Mouse (Mus musculus): ENCODE measurements around the gene Hsd17b11.
A peak's percentile ranks its signal among the peaks of the same experiment; 100 is the strongest.
"Not testable (repeated sequence)": the region's sequence is repeated elsewhere in the genome, so short reads cannot be mapped to it uniquely, and the experiment has no call there.

The Hsd17b11 gene

GRCm38 (mm10) chr5:103980705-103981560 lies 40.8 kb downstream of the Hsd17b11 start:
- no peak for DNase-seq

DNA sequence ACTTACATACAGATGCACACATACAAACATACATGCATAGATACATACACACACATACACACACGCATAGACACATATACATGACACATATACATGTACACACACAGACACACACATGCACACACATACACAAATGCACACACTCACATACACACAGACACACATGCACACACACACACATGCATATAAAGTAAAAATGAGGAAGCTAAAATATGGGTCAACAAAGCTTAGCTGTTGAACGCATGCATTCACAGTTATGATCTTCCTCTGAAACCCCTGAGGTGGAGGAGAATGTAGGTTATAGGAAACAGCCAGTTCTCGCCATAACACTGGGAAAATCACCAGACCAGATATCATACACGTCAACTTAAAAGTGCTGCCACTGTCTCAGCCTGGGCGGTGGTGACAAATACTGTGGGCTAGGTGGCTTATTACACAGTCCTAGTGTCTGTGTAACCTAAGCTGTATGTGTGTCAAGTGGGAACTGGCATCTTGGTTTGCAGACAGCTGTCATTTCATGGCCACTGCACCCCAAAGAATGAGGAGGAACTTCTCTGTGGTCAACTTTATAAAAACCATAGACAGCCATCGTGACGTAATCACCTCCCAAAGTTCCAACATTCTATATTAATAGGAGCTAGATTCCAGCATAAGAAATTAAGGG lies 43.7 kb downstream of the Hsd17b11 start:
- no peak for DNase-seq

- no peak for DNase-seq
Measured at GRCm38 (mm10) chr5:103977297-103977696, 44.4 kb downstream of the Hsd17b11 start, which contains the start of gene Hsd17b13. Hsd17b13 (minus strand) TSS chr5:103977410.

- DNase-seq = no peak
Measured at GRCm38 (mm10) chr5:103975736-103976135, 46.0 kb downstream of the Hsd17b11 start.

- DNase-seq = no peak
Measured at GRCm38 (mm10) chr5:103972801-103973200, 48.9 kb downstream of the Hsd17b11 start.

GRCm38 (mm10) chr5:103972379-103972778 lies 49.3 kb downstream of the Hsd17b11 start:
- no peak for DNase-seq

DNA sequence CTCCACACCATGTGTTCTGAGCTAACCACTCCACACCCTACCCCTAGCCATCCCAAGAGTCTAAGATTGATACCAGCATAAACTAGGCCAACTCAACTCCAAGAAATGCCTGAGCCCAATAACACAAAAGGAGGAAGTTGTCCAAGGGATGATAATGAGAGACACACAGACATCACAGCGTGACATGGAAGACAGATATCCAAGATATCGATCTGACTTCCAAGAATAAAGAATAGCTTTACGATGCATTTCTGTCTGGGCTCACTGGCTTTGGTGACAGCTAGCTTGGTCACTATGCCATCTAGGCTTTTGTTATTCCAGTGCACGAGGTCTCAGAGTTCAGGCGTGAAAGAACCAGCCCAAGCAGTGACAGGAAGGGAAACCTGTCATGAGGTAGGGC lies 50.7 kb downstream of the Hsd17b11 start:
- DNase-seq = no peak

DNA sequence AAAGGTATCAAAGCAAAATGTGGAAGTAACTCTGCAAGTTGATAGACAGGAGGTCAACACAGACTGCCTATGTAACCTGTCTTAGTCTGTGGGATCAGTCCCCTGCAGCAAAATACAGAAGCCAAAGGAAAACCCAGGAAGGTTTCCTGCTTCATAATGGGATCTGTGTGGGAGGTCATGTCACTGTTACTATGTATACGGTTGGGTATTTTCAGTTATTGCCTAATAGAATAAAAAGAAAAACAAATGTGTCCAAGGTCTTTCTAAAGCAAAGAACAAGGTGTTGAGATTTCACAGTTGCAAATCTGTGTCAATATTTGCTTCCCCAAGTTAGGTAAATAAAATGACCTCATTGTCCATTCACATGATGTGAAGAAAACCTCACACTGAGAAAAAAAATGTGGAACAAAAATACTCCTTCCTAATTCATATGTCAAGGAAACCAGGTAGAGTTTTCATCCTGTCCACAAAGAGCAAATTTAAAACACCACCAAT lies 58.7 kb downstream of the Hsd17b11 start:
- DNase-seq = no peak

DNA sequence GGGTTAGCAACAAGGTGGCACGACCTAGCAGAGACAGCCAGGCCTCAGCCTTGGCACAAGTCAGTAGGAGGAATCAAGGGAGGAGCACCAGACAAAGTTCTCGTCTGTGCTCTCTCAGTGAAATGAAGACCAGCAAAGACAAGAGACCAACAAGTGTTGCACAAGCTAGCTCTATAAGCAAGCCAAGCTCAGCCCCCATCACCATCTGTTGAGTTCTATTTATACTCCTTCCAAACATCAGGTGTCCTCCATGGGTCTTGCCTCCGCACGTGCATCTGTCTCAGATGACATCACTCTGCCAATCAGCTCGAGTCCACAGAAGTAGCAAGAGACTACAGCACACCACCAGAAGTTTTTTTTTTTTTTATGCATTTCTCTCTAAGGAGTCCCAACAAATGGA lies 67.1 kb downstream of the Hsd17b11 start:
- no peak for DNase-seq

- DNase-seq = peak in 1 of 2 experiments; percentile 15
Measured at GRCm38 (mm10) chr5:103953135-103954083, 68.3 kb downstream of the Hsd17b11 start.

GRCm38 (mm10) chr5:103950138-103950537 lies 71.6 kb downstream of the Hsd17b11 start:
- DNase-seq = not testable (repeated sequence)

- no peak for DNase-seq
Measured at GRCm38 (mm10) chr5:103943183-103943582, 78.5 kb downstream of the Hsd17b11 start.

DNA sequence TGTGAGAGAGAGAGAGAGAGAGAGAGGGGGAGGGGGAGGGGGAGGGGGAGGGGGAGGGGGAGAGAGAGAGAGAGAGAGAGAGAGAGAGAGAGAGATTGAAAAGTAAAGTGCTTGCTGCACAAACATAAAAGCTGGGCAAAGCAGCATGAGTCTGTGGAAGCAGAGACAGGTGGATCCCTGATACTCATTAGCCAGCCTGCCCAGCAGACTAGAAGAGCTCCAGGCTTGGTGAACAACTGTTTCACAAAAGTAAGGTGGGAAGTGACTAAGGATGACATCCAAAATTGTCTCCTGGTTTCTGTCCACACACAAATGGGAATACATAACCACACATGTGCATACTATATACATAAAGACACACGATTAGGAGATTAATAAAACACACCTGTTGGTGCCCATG lies 81.9 kb downstream of the Hsd17b11 start:
- DNase-seq = no peak
